Mouse (Mus musculus) C2C12 (cell line): ENCODE data around the gene Rsrp1.

Experiments
- CTCF ChIP-seq: IDR thresholded peaks from one replicate; pipeline ENCODE4 v1.5.1; 2011; ENCODE audit not compliant: control insufficient read depth, insufficient read depth, insufficient read length
- MAX ChIP-seq: IDR thresholded peaks from one replicate; pipeline ENCODE4 v1.6.1; 2011; ENCODE audit warnings: mild to moderate bottlenecking, control low read depth
- MYOG ChIP-seq: IDR thresholded peaks from one replicate; pipeline ENCODE4 v1.6.1; 2011; ENCODE audit not compliant: control insufficient read depth, insufficient read length; ENCODE audit errors: extremely low read depth

DNA sequence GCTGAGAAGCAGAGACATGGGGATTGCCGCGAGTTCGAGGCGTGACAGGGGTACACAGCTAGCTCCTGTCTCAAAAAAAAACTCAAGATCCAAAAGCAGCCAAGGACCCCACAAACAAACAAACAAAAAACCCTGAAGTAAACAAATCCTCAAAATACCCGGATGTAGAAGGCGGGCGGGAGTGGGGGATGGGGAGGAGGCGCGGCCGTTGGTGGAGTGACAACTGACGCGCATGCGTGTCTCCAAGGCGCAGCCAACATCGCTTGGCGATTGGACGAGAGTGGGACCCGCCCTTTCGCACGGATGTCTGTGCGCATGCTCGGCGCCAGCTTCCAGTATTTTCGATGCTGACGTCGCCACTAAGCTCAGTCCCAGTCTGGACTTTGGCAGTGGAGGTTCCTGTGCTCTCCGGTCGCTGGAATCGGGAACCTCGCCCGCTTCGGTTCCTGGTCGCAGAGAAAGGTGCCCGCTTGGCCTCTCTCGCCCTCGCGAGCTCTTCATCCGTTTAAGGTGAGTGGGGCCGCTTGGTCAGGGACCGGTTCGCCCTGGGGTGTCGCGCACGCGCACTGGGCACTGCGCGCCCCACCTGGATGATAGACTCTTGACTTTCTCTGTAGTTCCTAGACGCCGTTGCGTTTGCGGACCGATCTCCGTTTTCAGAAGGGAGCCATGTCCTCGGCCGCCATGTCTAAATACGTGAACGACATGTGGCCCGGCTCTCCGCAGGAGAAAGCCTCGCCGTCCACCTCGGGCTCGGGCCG lies at the start of gene Rsrp1:
- TF ChIP-seq CTCF (no peak), MYOG (no peak), MAX (no peak)
